Mouse (Mus musculus) bone marrow, adult 2 months (tissue): ENCODE measurements around the gene Mettl18.

Experiments
- CTCF ChIP-seq: fragments of 200-500 bp; IDR thresholded peaks from 2 replicates; pipeline ENCODE4 v1.5.1; 2011; ENCODE audit warnings: low read length, control low read depth; ENCODE audit not compliant: control insufficient read depth, insufficient read depth
- POLR2A ChIP-seq: fragments of 200-500 bp; IDR thresholded peaks from 2 replicates; pipeline ENCODE4 v1.6.1; 2011; ENCODE audit warnings: low read depth, mild to moderate bottlenecking, control low read depth, low read length, borderline replicate concordance; ENCODE audit not compliant: control insufficient read depth

DNA sequence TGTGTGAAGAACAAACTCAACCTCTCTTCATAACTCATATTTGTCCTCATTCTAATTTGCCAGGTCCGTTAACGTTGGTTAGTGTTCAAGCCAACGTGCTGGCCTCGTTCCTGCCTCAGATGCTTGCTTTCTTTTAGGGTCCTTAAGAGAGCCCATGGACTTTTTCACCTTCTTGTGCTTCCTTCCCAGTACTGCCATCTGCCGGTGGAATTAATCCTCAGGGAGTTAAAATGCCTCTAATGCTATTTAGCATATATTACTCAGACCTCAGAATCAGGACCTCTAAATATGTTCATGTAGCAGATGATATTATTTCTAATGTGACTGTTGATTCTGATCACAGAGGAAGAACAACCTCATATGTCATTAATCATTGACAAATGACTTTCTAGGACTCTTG, 32.7 kb downstream of the Mettl18 start:
- no peak for TF ChIP-seq CTCF
- TF ChIP-seq POLR2A: no peak
